Mouse (Mus musculus) MEL (cell line): ENCODE data around the gene Fam241a. TPM values are rescaled to one million over a fixed set of nuclear protein-coding genes. Genes with fewer than 3 reads are reported as not detected.

Source experiments
- DNase-seq: peaks from one replicate; pipeline ENCODE4 v3.0.0; 2011; ENCODE audit warnings: low read depth, low spot score
- H3K27ac ChIP-seq: 2 replicates; pipeline ENCODE4 v1.5.1; 2012; ENCODE audit warnings: low read depth, mild to moderate bottlenecking, control low read depth, low read length, moderate library complexity; ENCODE audit not compliant: control insufficient read depth
- H3K27me3 ChIP-seq, 2 experiments: fragments of 150-350 bp in 1 of 2; sonication (generic) in 1 of 2; 2 replicates each; pipeline ENCODE4 v1.6.1; 2012; ENCODE audit warnings: low read length in 2 of 2, mild to moderate bottlenecking in 2 of 2, improper control_type of control experiment in 1 of 2, moderate library complexity in 1 of 2; ENCODE audit not compliant: insufficient read depth in 2 of 2, control insufficient read depth in 1 of 2
- H3K36me3 ChIP-seq, 2 experiments: 2 replicates each; pipeline ENCODE4 v1.6.1; 2012 to 2014; ENCODE audit warnings: low read length in 2 of 2, improper control_type of control experiment in 1 of 2, inconsistent platforms in 1 of 2, mild to moderate bottlenecking in 1 of 2; ENCODE audit not compliant: insufficient read depth in 2 of 2, control insufficient read depth in 1 of 2
- H3K4me1 ChIP-seq, 2 experiments: fragments of 150-350 bp in 1 of 2; sonication (generic) in 1 of 2; 2 replicates each; pipeline ENCODE4 v1.6.1; 2012; ENCODE audit warnings: low read length in 2 of 2, improper control_type of control experiment in 1 of 2, mild to moderate bottlenecking in 1 of 2; ENCODE audit not compliant: insufficient read depth in 2 of 2, control insufficient read depth in 1 of 2
- H3K4me3 ChIP-seq, 2 experiments: fragments of 150-350 bp in 1 of 2; sonication (generic) in 1 of 2; 2 replicates each; pipeline ENCODE4 v1.5.1; 2012; ENCODE audit warnings: low read depth in 2 of 2, low read length in 2 of 2, mild to moderate bottlenecking in 2 of 2, moderate library complexity in 2 of 2, control low read depth in 1 of 2, improper control_type of control experiment in 1 of 2; ENCODE audit not compliant: control insufficient read depth in 1 of 2, insufficient read depth in 1 of 2
- H3K79me2 ChIP-seq: 2 replicates; pipeline ENCODE4 v1.6.1; 2012; ENCODE audit warnings: mild to moderate bottlenecking, low read length, moderate library complexity; ENCODE audit not compliant: control insufficient read depth, poor library complexity, insufficient read depth
- H3K9ac ChIP-seq: 2 replicates; pipeline ENCODE4 v1.6.1; 2012; ENCODE audit warnings: low read depth, mild to moderate bottlenecking, control low read depth, low read length, moderate library complexity; ENCODE audit not compliant: control insufficient read depth, poor library complexity, severe bottlenecking
- H3K9me3 ChIP-seq: fragments of 150-350 bp; sonication (generic); replicated peaks from 2 replicates; pipeline ENCODE4 v1.6.1; 2012; ENCODE audit warnings: mild to moderate bottlenecking, low read length, improper control_type of control experiment, moderate library complexity; ENCODE audit not compliant: insufficient read depth
- CHD1 ChIP-seq: IDR thresholded peaks from 2 replicates; pipeline ENCODE4 v1.6.1; 2012; ENCODE audit warnings: low read depth, mild to moderate bottlenecking, inconsistent platforms, low read length, improper control_type of control experiment
- CHD2 ChIP-seq: IDR thresholded peaks from 2 replicates; pipeline ENCODE4 v1.6.1; 2011; ENCODE audit warnings: low read length, improper control_type of control experiment
- CTCF ChIP-seq, 3 experiments: IDR thresholded peaks in 2 of 3; conservative IDR thresholded peaks in 1 of 3; 2 replicates each; pipeline ENCODE4 v1.5.1; 2011 to 2012; ENCODE audit warnings: low read length in 3 of 3, low read depth in 2 of 3, mild to moderate bottlenecking in 2 of 3, improper control_type of control experiment in 1 of 3, inconsistent platforms in 1 of 3, mixed read lengths in 1 of 3, moderate library complexity in 1 of 3; ENCODE audit not compliant: control insufficient read depth in 1 of 3, insufficient read depth in 1 of 3, poor library complexity in 1 of 3, severe bottlenecking in 1 of 3
- E2F4 ChIP-seq: IDR thresholded peaks from 2 replicates; pipeline ENCODE4 v1.6.1; 2011; ENCODE audit warnings: low read depth, low read length, improper control_type of control experiment, borderline replicate concordance
- ELF1 ChIP-seq: IDR thresholded peaks from 2 replicates; pipeline ENCODE4 v1.6.1; 2014; ENCODE audit warnings: low read depth, mild to moderate bottlenecking, inconsistent platforms, low read length, improper control_type of control experiment, moderate library complexity
- EP300 ChIP-seq, 2 experiments: IDR thresholded peaks; 2 replicates each; pipeline ENCODE4 v1.6.1; 2011; ENCODE audit warnings: improper control_type of control experiment in 2 of 2, low read length in 2 of 2, low read depth in 1 of 2, mild to moderate bottlenecking in 1 of 2
- ETS1 ChIP-seq: IDR thresholded peaks from 2 replicates; pipeline ENCODE4 v1.6.1; 2012; ENCODE audit warnings: low read depth, mild to moderate bottlenecking, inconsistent platforms, low read length, improper control_type of control experiment, moderate library complexity
- GATA1 ChIP-seq: IDR thresholded peaks from 2 replicates; pipeline ENCODE4 v1.6.1; 2011; ENCODE audit warnings: low read depth, low read length, improper control_type of control experiment
- MAFK ChIP-seq: IDR thresholded peaks from 2 replicates; pipeline ENCODE4 v1.6.1; 2011; ENCODE audit warnings: low read depth, mild to moderate bottlenecking, low read length, improper control_type of control experiment, borderline replicate concordance
- MAX ChIP-seq: IDR thresholded peaks from 2 replicates; pipeline ENCODE4 v1.6.1; 2011; ENCODE audit warnings: low read length, improper control_type of control experiment
- MAZ ChIP-seq: IDR thresholded peaks from 2 replicates; pipeline ENCODE4 v1.6.1; 2012; ENCODE audit warnings: low read depth, mild to moderate bottlenecking, inconsistent platforms, low read length, improper control_type of control experiment
- MXI1 ChIP-seq: IDR thresholded peaks from 2 replicates; pipeline ENCODE4 v1.6.1; 2011; ENCODE audit warnings: mild to moderate bottlenecking, low read depth, low read length, improper control_type of control experiment
- MYC ChIP-seq: IDR thresholded peaks from 2 replicates; pipeline ENCODE4 v1.6.1; 2011; ENCODE audit warnings: low read depth, mild to moderate bottlenecking, low read length, improper control_type of control experiment, moderate library complexity
- NELFE ChIP-seq: IDR thresholded peaks from 2 replicates; pipeline ENCODE4 v1.6.1; 2011; ENCODE audit warnings: low read depth, low read length, improper control_type of control experiment
- POLR2A ChIP-seq, 2 experiments: IDR thresholded peaks; 2 replicates each; pipeline ENCODE4 v1.6.1; 2011 to 2012; ENCODE audit warnings: low read length in 2 of 2, mild to moderate bottlenecking in 2 of 2, control low read depth in 1 of 2, improper control_type of control experiment in 1 of 2, low read depth in 1 of 2, moderate library complexity in 1 of 2; ENCODE audit not compliant: control insufficient read depth in 1 of 2, insufficient read depth in 1 of 2, poor library complexity in 1 of 2
- POLR2AphosphoS2 ChIP-seq: IDR thresholded peaks from 2 replicates; pipeline ENCODE4 v1.6.1; 2011; ENCODE audit warnings: low read length, improper control_type of control experiment
- RCOR1 ChIP-seq: IDR thresholded peaks from 2 replicates; pipeline ENCODE4 v1.6.1; 2012; ENCODE audit warnings: low read depth, mild to moderate bottlenecking, inconsistent platforms, low read length, improper control_type of control experiment
- SIN3A ChIP-seq: IDR thresholded peaks from 2 replicates; pipeline ENCODE4 v1.6.1; 2012; ENCODE audit warnings: low read length, improper control_type of control experiment, inconsistent platforms
- TAL1 ChIP-seq: IDR thresholded peaks from 2 replicates; pipeline ENCODE4 v1.6.1; 2012; ENCODE audit warnings: mild to moderate bottlenecking, inconsistent platforms, low read length, moderate library complexity, mixed read lengths
- TBP ChIP-seq: IDR thresholded peaks from 2 replicates; pipeline ENCODE4 v1.8.0; 2011; ENCODE audit warnings: low read depth, low read length, improper control_type of control experiment
- TCF12 ChIP-seq: IDR thresholded peaks from 2 replicates; pipeline ENCODE4 v1.6.1; 2014; ENCODE audit warnings: low read depth, mild to moderate bottlenecking, inconsistent platforms, low read length, improper control_type of control experiment, moderate library complexity
- USF1 ChIP-seq: IDR thresholded peaks from 2 replicates; pipeline ENCODE4 v1.6.1; 2014; ENCODE audit warnings: low read depth, mild to moderate bottlenecking, inconsistent platforms, low read length, improper control_type of control experiment, moderate library complexity
- USF2 ChIP-seq, 2 experiments: IDR thresholded peaks; 2 replicates each; pipeline ENCODE4 v1.6.1; 2011 to 2012; ENCODE audit warnings: improper control_type of control experiment in 2 of 2, low read length in 2 of 2, borderline replicate concordance in 1 of 2, inconsistent platforms in 1 of 2, low read depth in 1 of 2, mild to moderate bottlenecking in 1 of 2; ENCODE audit not compliant: insufficient read depth in 1 of 2
- ZC3H11A ChIP-seq: IDR thresholded peaks from 2 replicates; pipeline ENCODE4 v1.6.1; 2012; ENCODE audit warnings: low read depth, mild to moderate bottlenecking, inconsistent platforms, low read length, improper control_type of control experiment
- ZKSCAN1 ChIP-seq: IDR thresholded peaks from 2 replicates; pipeline ENCODE4 v1.6.1; 2012; ENCODE audit warnings: low read depth, mild to moderate bottlenecking, inconsistent platforms, low read length, improper control_type of control experiment, moderate library complexity
- ZNF384 ChIP-seq: IDR thresholded peaks from 2 replicates; pipeline ENCODE4 v1.6.1; 2012; ENCODE audit warnings: low read depth, mild to moderate bottlenecking, inconsistent platforms, low read length, improper control_type of control experiment
- polyA plus RNA-seq, 2 experiments: library from polyadenylated mRNA; stranded (reverse) in 1 of 2; unstranded in 1 of 2; fragments of >175 nt in 1 of 2; fragments of >200 nt in 1 of 2; gene quantifications; 2 replicates each; pipeline versions ENCODE4 v1.2.1 to v1.2.4; 2012; ENCODE audit warnings: low replicate concordance in 2 of 2, low read depth in 1 of 2; ENCODE audit not compliant: insufficient read length in 2 of 2, insufficient read depth in 1 of 2, missing spikeins in 1 of 2
- total RNA-seq: library from RNA; depleted of rRNA; stranded (reverse); fragments of 300-350 nt; gene quantifications from 2 replicates; pipeline ENCODE4 v1.2.3, GENCODE M21; 2012

Fam241a gene
- total and polyA plus RNA-seq, 3 experiments, result 30.2 to 32.0 TPM; not detected in 1

- peak overlapping the region; percentile 84 for H3K9ac ChIP-seq
- H3K36me3 ChIP-seq, result peaks cover 0 to 39% of the 10 kb centered on the region in 2 experiments; a peak in 3 of 4 replicates
- peak overlapping the region; percentile 88 for H3K27ac ChIP-seq
- H3K4me1 ChIP-seq, result peaks cover 25 to 31% of the 10 kb centered on the region in 2 experiments
- no peaks in the 10 kb centered on the region for H3K27me3 ChIP-seq
- peaks cover 34% of the 10 kb centered on the region for H3K79me2 ChIP-seq
- peak; percentile 75 for DNase-seq
- peak; percentile 74 for TF ChIP-seq CHD1
- TF ChIP-seq MAZ, result 0 out of 2 replicates have a peak, but pooled peaks have one; percentile 7
- TF ChIP-seq POLR2A (IDR thresholded peaks at IDR 0.05; ENCODE audit: control insufficient read depth in 1 of 2, insufficient read depth in 1 of 2, low read depth in 1 of 2, low read length in 2 of 2, poor library complexity in 1 of 2), result peak in 1 of 2 experiments; percentile 26; a peak in 1 of 4 replicates
- 0 out of 2 replicates have a peak, but pooled peaks have one; percentile 1 for TF ChIP-seq ETS1
- peak; percentile 35; the same call in 1 of the 2 replicates for TF ChIP-seq MXI1
- TF ChIP-seq USF2 (IDR thresholded peaks at IDR 0.05; ENCODE audit: borderline replicate concordance in 1 of 2, insufficient read depth in 1 of 2, low read depth in 1 of 2, low read length in 2 of 2), result no peak
- 0 out of 2 replicates have a peak, but pooled peaks have one; percentile 1 for TF ChIP-seq TBP
- 0 out of 2 replicates have a peak, but pooled peaks have one; percentile 0 for TF ChIP-seq TCF12
- no peak for TF ChIP-seq NELFE
- TF ChIP-seq MYC, result 0 out of 2 replicates have a peak, but pooled peaks have one; percentile 9
- TF ChIP-seq SIN3A, result peak; percentile 33
- TF ChIP-seq ZNF384, result peak; percentile 82
- TF ChIP-seq ELF1, result no peak
- TF ChIP-seq, all 39 proteins: peak for 10
- Histone ChIP-seq H3K9me3 (no peaks in the 10 kb centered on the region), H3K4me3 (peak overlapping the region; percentile 90 to 98)
Observed at GRCm38 (mm10) chr3:127894981-127895779, 944 bp downstream of the Fam241a start.

GRCm38 (mm10) chr3:127893902-127894301 lies 2.2 kb downstream of the Fam241a start:
- peak overlapping the region; percentile 77 for H3K27ac ChIP-seq
- H3K79me2 ChIP-seq, result peaks cover 36% of the 10 kb centered on the region
- peak; percentile 89 for DNase-seq
- peaks cover 0 to 45% of the 10 kb centered on the region in 2 experiments; a peak in 3 of 4 replicates for H3K36me3 ChIP-seq
- H3K4me1 ChIP-seq, result peaks cover 24 to 30% of the 10 kb centered on the region in 2 experiments
- no peaks in the 10 kb centered on the region for H3K27me3 ChIP-seq
- H3K9ac ChIP-seq, result peak overlapping the region; percentile 84
- no peaks in the 10 kb centered on the region for H3K9me3 ChIP-seq
- H3K4me3 ChIP-seq, result peak overlapping the region; percentile 48 to 98
- TF ChIP-seq POLR2A (IDR thresholded peaks at IDR 0.05; ENCODE audit: control insufficient read depth in 1 of 2, insufficient read depth in 1 of 2, low read depth in 1 of 2, low read length in 2 of 2, poor library complexity in 1 of 2), result peak in 1 of 2 experiments; percentile 53; a peak in 2 of 4 replicates
- TF ChIP-seq MXI1, result peak; percentile 69; the same call in 1 of the 2 replicates
- TF ChIP-seq POLR2AphosphoS2, result peak; percentile 63; the same call in 1 of the 2 replicates
- TF ChIP-seq TAL1, result peak; percentile 52; the same call in 1 of the 2 replicates
- TF ChIP-seq RCOR1, result peak; percentile 90
- no peak for TF ChIP-seq ZKSCAN1
- TF ChIP-seq EP300 (IDR thresholded peaks at IDR 0.05; ENCODE audit: low read depth in 1 of 2, low read length in 2 of 2), result peak; percentile 87 to 92
- TF ChIP-seq MAFK, result no peak; the same call in 1 of the 2 replicates
- 0 out of 2 replicates have a peak, but pooled peaks have one; percentile 20 for TF ChIP-seq ELF1
- TF ChIP-seq MAX, result no peak
- TF ChIP-seq CTCF (IDR thresholded peaks at IDR 0.05 in 2 of 3, conservative IDR thresholded peaks at IDR 0.05 in 1 of 3; ENCODE audit: control insufficient read depth in 1 of 3, insufficient read depth in 1 of 3, low read depth in 2 of 3, low read length in 3 of 3, poor library complexity in 1 of 3, severe bottlenecking in 1 of 3), result no peak
- peak; percentile 89 for TF ChIP-seq TBP
- TF ChIP-seq SIN3A, result peak; percentile 88
- TF ChIP-seq USF2 (IDR thresholded peaks at IDR 0.05; ENCODE audit: borderline replicate concordance in 1 of 2, insufficient read depth in 1 of 2, low read depth in 1 of 2, low read length in 2 of 2), result no peak
- TF ChIP-seq MAZ, result peak; percentile 26
- no peak for TF ChIP-seq ZC3H11A
- no peak for TF ChIP-seq MYC
- no peak for TF ChIP-seq USF1
- peak; percentile 94 for TF ChIP-seq GATA1
- no peak for TF ChIP-seq E2F4
- peak; percentile 88 for TF ChIP-seq ETS1
- peak; percentile 92 for TF ChIP-seq TCF12
- no peak for TF ChIP-seq CHD2
